Mouse (Mus musculus) heart, adult 2 months (tissue): ENCODE measurements around the gene Ubl4b. TPM values are rescaled to one million over a fixed set of nuclear protein-coding genes. Genes with fewer than 3 reads are reported as not detected.

Source experiments
- DNase-seq, 2 experiments: peaks; one replicate each; pipeline ENCODE4 v3.0.0; 2021
- H3K27ac ChIP-seq: fragments of 200-600 bp; 2 replicates; pipeline ENCODE4 v1.8.1; 2022
- H3K27me3 ChIP-seq: fragments of 200-500 bp; 2 replicates; pipeline ENCODE4 v1.6.1; 2012; ENCODE audit warnings: mild to moderate bottlenecking, low read length, inconsistent platforms, mixed read lengths; ENCODE audit not compliant: control insufficient read depth, insufficient read depth
- H3K36me3 ChIP-seq: fragments of 200-500 bp; 2 replicates; pipeline ENCODE4 v1.6.1; 2012; ENCODE audit warnings: low read length, inconsistent platforms; ENCODE audit not compliant: control insufficient read depth, insufficient read depth
- H3K4me1 ChIP-seq: fragments of 200-500 bp; 2 replicates; pipeline ENCODE4 v1.6.1; 2011; ENCODE audit warnings: low read length; ENCODE audit not compliant: control insufficient read depth, insufficient read depth
- H3K4me3 ChIP-seq: fragments of 200-600 bp; 2 replicates; pipeline ENCODE4 v1.8.1; 2022
- H3K79me2 ChIP-seq: fragments of 200-500 bp; replicated peaks from 2 replicates; pipeline ENCODE4 v1.6.1; 2012; ENCODE audit warnings: mild to moderate bottlenecking, inconsistent platforms, low read length, moderate library complexity, mixed read lengths; ENCODE audit not compliant: control insufficient read depth, insufficient read depth
- H3K9ac ChIP-seq: fragments of 200-500 bp; 2 replicates; pipeline ENCODE4 v1.6.1; 2012; ENCODE audit warnings: low read depth, mild to moderate bottlenecking, control low read depth, inconsistent platforms, low read length, mixed read lengths
- CTCF ChIP-seq: fragments of 200-600 bp; IDR thresholded peaks from 2 replicates; pipeline ENCODE4 v1.8.1; 2022; ENCODE audit warnings: antibody characterized with exemption, mild to moderate bottlenecking, moderate library complexity
- EP300 ChIP-seq: fragments of 200-500 bp; IDR thresholded peaks from 2 replicates; pipeline ENCODE4 v1.6.1; 2011; ENCODE audit warnings: low read depth, low read length, control low read depth; ENCODE audit not compliant: insufficient read depth
- POLR2A ChIP-seq: fragments of 200-500 bp; IDR thresholded peaks from 2 replicates; pipeline ENCODE4 v1.6.1; 2011; ENCODE audit warnings: mild to moderate bottlenecking, low read depth, low read length, control low read depth; ENCODE audit not compliant: insufficient read depth
- WGBS: fragments of 180-500 bp; shearing (Covaris S2); methylation state at CpG from one replicate; pipeline ENCODE4 v1.1.7; 2018; 5-methylcytosine and 5-hydroxymethylcytosine counted together
- intact Hi-C: fragments of 180-260 bp; cut with DNase I; formaldehyde crosslinking; loops from one replicate; pipeline ENCODE4 v1.15.1; 2025
- long read RNA-seq: library from polyadenylated mRNA; stranded (forward); transcript quantifications from one replicate; pipeline ENCODE4 v2.0.0, GENCODE M21; 2021
- polyA plus RNA-seq: library from polyadenylated mRNA; depleted of rRNA; stranded (reverse); fragments of >200 nt; gene quantifications from 2 replicates; pipeline ENCODE4 v1.2.3, GENCODE M21; 2012; rRNA removed
- total RNA-seq, 2 experiments: library from RNA; stranded (reverse); gene quantifications; 2 replicates each; pipeline ENCODE4 v1.2.3; 2021

Ubl4b gene
- total RNA-seq (not detected), polyA plus RNA-seq (0.12 TPM in 1 of 2 replicates, not detected in the other)
- long read RNA-seq, partial matches to known transcripts = 0 of 1 reads
- long read RNA-seq, other reads (novel, unspliced or antisense) = 0 of 1 reads

GRCm38 (mm10) chr3:107554842-107555241 lies at the start of gene Ubl4b:
Gene Ubl4b, minus strand, starts transcription at chr3:107555073.
- no peaks in the 10 kb centered on the region for H3K4me1 ChIP-seq
- no peaks in the 10 kb centered on the region for H3K36me3 ChIP-seq
- DNase-seq = no peak
- intact Hi-C loops = loop anchor here (5.0 kb wide), 2 partner anchors 57 to 73 kb away; no protein-coding TSS in a partner anchor
- no peak within 1 kb of the TSS for H3K9ac ChIP-seq
- H3K27ac ChIP-seq = no peak within 1 kb of the TSS
- no peaks in the 10 kb centered on the region for H3K79me2 ChIP-seq
- TF ChIP-seq POLR2A (no peak), EP300 (no peak), CTCF (no peak)
- H3K27me3 ChIP-seq = no peaks in the 10 kb centered on the region
- 91% methylated on average over 2 of the region's 2 CpGs for WGBS
- no peak within 1 kb of the TSS for H3K4me3 ChIP-seq

DNA sequence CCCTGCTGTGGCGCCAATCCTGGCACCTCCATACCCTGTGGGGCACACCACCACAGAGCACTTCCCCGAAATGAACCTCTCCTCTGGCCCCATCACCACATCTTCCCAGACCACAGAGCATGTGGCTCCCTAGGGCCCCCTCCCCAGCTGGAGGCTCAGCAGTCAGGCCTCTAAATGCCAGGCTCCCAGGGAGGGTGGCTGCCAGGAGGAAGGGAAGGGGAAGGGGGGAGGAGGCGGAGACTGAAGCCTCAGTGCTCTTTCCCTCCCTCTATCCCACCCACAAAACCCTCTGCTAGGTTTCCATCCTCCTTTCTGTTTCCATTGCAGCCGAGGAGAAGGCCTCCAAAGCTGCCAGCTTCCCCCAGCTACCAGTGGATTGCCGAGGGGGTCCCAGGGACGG lies 45.3 kb upstream of the Ubl4b start:
- DNase-seq = no peak
- H3K4me1 ChIP-seq = peaks cover 1% of the 10 kb centered on the region; the same call in 1 of the 2 replicates
- no peaks in the 10 kb centered on the region for H3K36me3 ChIP-seq
- H3K79me2 ChIP-seq = no peaks in the 10 kb centered on the region
- intact Hi-C loops = loop anchor here (10.0 kb wide), 1 partner anchor 265 kb away; no protein-coding TSS in a partner anchor
- 55% methylated on average over 6 of the region's 6 CpGs for WGBS
- TF ChIP-seq POLR2A (no peak), CTCF (no peak)
- H3K27me3 ChIP-seq = peaks cover 30% of the 10 kb centered on the region
- no peak overlapping the region for H3K27ac ChIP-seq
- no peak overlapping the region for H3K9ac ChIP-seq
- H3K4me3 ChIP-seq = no peak overlapping the region

GRCm38 (mm10) chr3:107597586-107598389 lies 42.9 kb upstream of the Ubl4b start:
- no peaks in the 10 kb centered on the region for H3K36me3 ChIP-seq
- peaks cover 38% of the 10 kb centered on the region for H3K27me3 ChIP-seq
- no peak for TF ChIP-seq CTCF
- no peak for TF ChIP-seq EP300
- no peak for TF ChIP-seq POLR2A
- DNase-seq = no peak
- 26% methylated on average over 22 of the region's 22 CpGs for WGBS
- H3K27ac ChIP-seq = no peak overlapping the region
- intact Hi-C loops = loop anchor here (2.0 kb wide), 1 partner anchor 15 kb away; no protein-coding TSS in a partner anchor
- H3K79me2 ChIP-seq = no peaks in the 10 kb centered on the region
- no peak overlapping the region for H3K4me3 ChIP-seq
- H3K9ac ChIP-seq = no peak overlapping the region
- H3K4me1 ChIP-seq = peaks cover 1% of the 10 kb centered on the region; the same call in 1 of the 2 replicates

GRCm38 (mm10) chr3:107597134-107597533 lies 42.3 kb upstream of the Ubl4b start:
- DNase-seq = no peak
- no peak for TF ChIP-seq EP300
- no peak for TF ChIP-seq POLR2A
- TF ChIP-seq CTCF = no peak
- intact Hi-C loops = loop anchor here (2.0 kb wide), 1 partner anchor 14 kb away; no protein-coding TSS in a partner anchor
- no peak overlapping the region for H3K9ac ChIP-seq
- peaks cover 1% of the 10 kb centered on the region; the same call in 1 of the 2 replicates for H3K4me1 ChIP-seq
- no peak overlapping the region for H3K27ac ChIP-seq
- no peaks in the 10 kb centered on the region for H3K36me3 ChIP-seq
- peaks cover 40% of the 10 kb centered on the region for H3K27me3 ChIP-seq
- H3K4me3 ChIP-seq = no peak overlapping the region
- no peaks in the 10 kb centered on the region for H3K79me2 ChIP-seq
- WGBS = 9% methylated on average over 24 of the region's 24 CpGs

DNA sequence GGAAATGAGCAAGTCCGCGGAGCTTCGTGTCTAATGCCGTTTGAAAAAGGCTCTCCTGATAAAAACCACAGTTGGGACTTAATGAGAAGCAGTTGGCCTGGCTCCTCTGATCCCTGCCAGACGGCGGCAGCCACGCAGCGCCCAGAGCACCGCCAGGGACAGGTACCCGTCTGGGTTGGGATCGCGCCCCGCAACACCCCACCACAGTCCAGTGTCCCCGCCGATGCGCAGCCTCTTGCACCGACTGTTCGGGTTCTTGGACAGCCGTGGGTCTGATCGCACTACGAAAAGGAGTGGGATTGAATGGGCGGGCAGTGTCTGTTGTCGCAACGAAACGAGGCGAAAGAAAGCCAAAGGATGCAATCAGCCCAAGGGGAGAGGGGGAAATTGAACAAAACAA lies 41.7 kb upstream of the Ubl4b start:
- Histone ChIP-seq H3K79me2 (no peaks in the 10 kb centered on the region), H3K4me1 (peaks cover 1% of the 10 kb centered on the region; the same call in 1 of the 2 replicates), H3K27me3 (peaks cover 40% of the 10 kb centered on the region), H3K36me3 (no peaks in the 10 kb centered on the region), H3K9ac (no peak overlapping the region), H3K4me3 (no peak overlapping the region), H3K27ac (no peak overlapping the region)
- intact Hi-C loops = loop anchor here (2.0 kb wide), 1 partner anchor 14 kb away; no protein-coding TSS in a partner anchor
- 2% methylated on average over 26 of the region's 26 CpGs for WGBS
- TF ChIP-seq CTCF (no peak), POLR2A (no peak), EP300 (no peak)
- peak; percentile 26 to 59 for DNase-seq
